Mouse (Mus musculus) megakaryocyte, embryonic 14.5 days (primary cell): ENCODE measurements around the gene Gm10985.

ENCODE experiments used
- FLI1 ChIP-seq: IDR thresholded peaks from 2 replicates; pipeline ENCODE4 v1.6.1; 2012; ENCODE audit warnings: low read length, inconsistent platforms, mixed read lengths
- GATA1 ChIP-seq: IDR thresholded peaks from 3 replicates; pipeline ENCODE4 v1.6.1; 2012; ENCODE audit warnings: mixed read lengths, low read length, inconsistent platforms, borderline replicate concordance

DNA sequence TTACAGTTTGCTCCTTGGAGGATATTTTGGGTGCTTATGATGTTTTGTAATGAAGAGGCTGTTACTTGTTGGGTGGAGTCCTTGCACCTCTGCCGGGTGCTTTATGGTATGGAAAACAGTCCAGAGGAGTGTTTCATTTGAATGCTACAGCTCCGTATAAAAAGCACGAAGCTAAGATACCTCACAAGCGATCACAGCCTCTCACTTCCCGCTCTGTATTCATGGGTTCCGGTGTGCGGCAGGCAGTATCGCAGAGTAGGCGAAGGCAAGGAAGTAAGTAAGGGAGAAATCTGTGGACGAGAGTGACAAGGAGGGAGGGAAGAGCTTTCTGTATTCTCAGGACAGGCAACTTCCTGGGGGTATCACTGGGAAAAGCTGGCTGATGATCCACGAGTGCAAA, 3.4 kb downstream of the Gm10985 start:
- no peak for TF ChIP-seq GATA1
- TF ChIP-seq FLI1, result no peak
